Mouse (Mus musculus): ENCODE data around the gene Fut8.

GRCm38 (mm10) chr12:77519534-77520102 is 281.7 kb downstream of the Fut8 start:
- TF ChIP-seq CTCF (conservative IDR thresholded peaks at IDR 0.05; ENCODE audit: low read length): no peak
- TF ChIP-seq POU5F1 (IDR thresholded peaks at IDR 0.05; ENCODE audit: borderline replicate concordance, low read length): no peak
